Mouse (Mus musculus): ENCODE results near the gene Slc25a41. TPM values are rescaled to one million over a fixed set of nuclear protein-coding genes. Genes with fewer than 3 reads are reported as not detected.

The Slc25a41 gene
- not detected for total RNA-seq (2021)
- long read RNA-seq, experiment 1: 0 reads
- long read RNA-seq, experiment 2: 0 reads

GRCm38 (mm10) chr17:57041554-57041953 lies at the start of gene Slc25a41:
Gene Slc25a41, minus strand, starts transcription at chr17:57041654.
- no peak within 1 kb of the TSS for H3K27ac ChIP-seq
- TF ChIP-seq CTCF (IDR thresholded peaks at IDR 0.05): no peak
- H3K4me3 ChIP-seq: no peak within 1 kb of the TSS
- no peak for DNase-seq (ENCODE audit: extremely low spot score in 1 of 2, low spot score in 2 of 2)
- intact Hi-C loops (cut with DNase I): no loop called here

DNA sequence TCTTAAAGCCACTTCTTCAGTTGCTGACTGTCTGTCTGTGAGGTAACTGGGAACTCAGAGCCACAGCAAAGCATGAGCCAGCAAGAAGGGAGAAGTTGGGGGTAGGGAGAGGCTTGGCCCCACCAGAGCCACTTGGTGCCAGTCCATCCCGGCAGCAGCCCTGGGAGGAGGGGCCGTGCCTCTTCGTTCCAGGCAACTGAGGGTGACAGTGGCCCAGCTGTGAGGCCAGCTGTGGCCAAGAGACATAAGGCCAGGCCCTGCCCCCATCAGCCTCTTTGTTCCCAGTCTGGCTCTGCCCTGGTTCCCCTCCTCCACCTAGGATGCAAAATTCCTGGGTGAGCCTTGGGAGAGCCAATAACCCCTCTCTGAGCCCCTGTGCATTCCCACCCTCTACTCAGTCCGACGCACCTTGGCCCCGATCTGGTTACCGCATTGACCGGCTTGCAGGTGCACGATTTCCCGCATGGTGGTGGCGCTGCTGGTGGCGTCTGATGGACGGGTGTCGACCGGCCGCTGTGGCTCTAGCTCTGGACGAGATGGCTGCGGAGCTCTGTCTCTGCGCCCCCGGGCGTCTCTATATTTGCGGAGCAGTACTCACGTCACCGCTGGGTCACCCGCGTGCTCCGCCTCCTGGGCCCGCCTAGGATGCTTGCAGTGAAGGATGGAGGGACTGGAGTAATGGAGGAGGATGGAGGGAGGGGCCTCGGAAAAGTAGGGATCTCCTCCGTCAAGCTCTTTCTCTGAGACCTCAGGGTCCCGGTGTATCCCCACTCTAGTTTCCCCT lies 45.8 kb upstream of the Slc25a41 start, which contains the start of gene Tubb4a:
Gene Tubb4a (minus strand): TSS at position 734 of the 784 bp plus-strand sequence.
- Histone ChIP-seq H3K4me3 (peak within 1 kb of the TSS; percentile 68), H3K27ac (peak within 1 kb of the TSS; percentile 94)
- peak; percentile 86 to 87 for DNase-seq (ENCODE audit: extremely low spot score in 1 of 2, low spot score in 2 of 2)
- no peak for TF ChIP-seq CTCF (IDR thresholded peaks at IDR 0.05)
- intact Hi-C loops (cut with DNase I): loop anchor here (1.0 kb wide), 1 partner anchor 27 kb away; no protein-coding TSS in a partner anchor

DNA sequence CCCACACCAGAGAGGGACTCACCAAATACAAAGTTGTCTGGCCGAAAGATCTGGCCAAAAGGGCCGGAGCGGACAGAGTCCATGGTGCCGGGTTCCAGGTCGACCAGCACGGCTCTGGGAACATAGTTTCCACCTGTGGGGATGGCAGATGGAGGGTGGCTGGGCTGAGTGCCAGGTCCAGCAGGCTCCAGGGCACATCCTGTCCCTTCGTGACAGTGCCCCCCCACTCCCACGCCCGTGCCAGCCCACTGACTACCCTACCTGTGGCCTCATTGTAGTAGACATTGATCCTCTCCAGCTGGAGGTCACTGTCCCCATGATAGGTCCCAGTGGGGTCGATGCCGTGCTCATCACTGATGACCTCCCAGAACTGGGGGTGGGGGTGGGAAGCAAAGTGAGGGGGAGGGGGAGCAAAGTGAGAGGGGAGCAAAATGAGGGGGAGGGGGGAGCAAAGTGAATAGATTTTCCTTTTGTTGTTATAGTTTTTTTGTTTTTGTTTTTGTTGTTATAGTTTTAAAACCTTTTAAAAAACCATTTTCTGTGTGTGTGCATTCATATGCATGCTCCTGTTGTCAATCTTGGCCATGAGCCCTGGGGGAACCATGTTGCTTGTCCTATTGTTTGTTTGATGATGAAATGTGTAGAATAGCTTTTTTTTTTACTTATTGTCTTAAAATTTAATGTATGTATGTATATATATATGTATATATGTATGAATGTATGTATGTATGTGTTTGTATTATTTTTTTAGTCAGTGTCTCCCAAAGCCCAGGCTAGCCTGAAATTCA lies 44.7 kb upstream of the Slc25a41 start:
- TF ChIP-seq CTCF (IDR thresholded peaks at IDR 0.05): no peak
- DNase-seq (ENCODE audit: extremely low spot score in 1 of 2, low spot score in 2 of 2): peak in 1 of 2 experiments; percentile 32
- Histone ChIP-seq H3K4me3 (peak overlapping the region; percentile 68), H3K27ac (peak overlapping the region; percentile 94)
- intact Hi-C loops (cut with DNase I): no loop called here

GRCm38 (mm10) chr17:57082481-57082880 lies 41.0 kb upstream of the Slc25a41 start:
- intact Hi-C loops (cut with DNase I): no loop called here
- no peak for DNase-seq (ENCODE audit: extremely low spot score in 1 of 2, low spot score in 2 of 2)
- no peak overlapping the region for H3K4me3 ChIP-seq
- TF ChIP-seq CTCF (IDR thresholded peaks at IDR 0.05): no peak
- no peak overlapping the region for H3K27ac ChIP-seq

- H3K4me3 ChIP-seq: no peak overlapping the region
- no peak for TF ChIP-seq CTCF (IDR thresholded peaks at IDR 0.05)
- no peak overlapping the region for H3K27ac ChIP-seq
- DNase-seq (ENCODE audit: extremely low spot score in 1 of 2, low spot score in 2 of 2): no peak
- intact Hi-C loops (cut with DNase I): no loop called here
Measured at GRCm38 (mm10) chr17:57081234-57081842, 39.9 kb upstream of the Slc25a41 start.

- TF ChIP-seq CTCF (IDR thresholded peaks at IDR 0.05): no peak
- Histone ChIP-seq H3K4me3 (no peak overlapping the region), H3K27ac (no peak overlapping the region)
- intact Hi-C loops (cut with DNase I): no loop called here
- no peak for DNase-seq (ENCODE audit: extremely low spot score in 1 of 2, low spot score in 2 of 2)
Measured at GRCm38 (mm10) chr17:57079919-57080318, 38.5 kb upstream of the Slc25a41 start.

GRCm38 (mm10) chr17:57078336-57078735 lies 36.9 kb upstream of the Slc25a41 start, which contains the start of gene Dennd1c:
Gene Dennd1c, minus strand, starts transcription at chr17:57078514.
- Histone ChIP-seq H3K4me3 (no peak within 1 kb of the TSS), H3K27ac (no peak within 1 kb of the TSS)
- DNase-seq (ENCODE audit: extremely low spot score in 1 of 2, low spot score in 2 of 2): no peak
- intact Hi-C loops (cut with DNase I): no loop called here
- no peak for TF ChIP-seq CTCF (IDR thresholded peaks at IDR 0.05)

DNA sequence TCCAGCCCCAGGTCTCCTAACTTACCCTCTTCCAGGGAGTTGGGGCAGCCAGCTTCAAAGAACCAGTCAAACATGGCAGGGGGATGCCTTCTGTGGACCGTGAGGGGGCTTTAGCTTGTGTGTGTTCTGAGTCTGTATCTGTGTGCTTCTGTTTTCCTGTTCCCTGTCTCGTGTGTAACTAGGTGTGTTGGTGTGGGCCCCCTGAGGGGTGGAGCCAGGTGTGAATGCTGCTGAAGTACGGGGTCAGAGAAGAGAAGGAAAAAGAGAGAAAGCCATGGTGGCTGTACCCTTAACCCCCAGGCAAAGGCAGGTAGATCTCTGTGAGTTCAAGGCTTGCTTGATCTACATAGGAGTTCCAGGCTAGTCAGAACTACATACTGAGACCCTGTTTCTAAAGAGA lies 35.5 kb upstream of the Slc25a41 start:
- Histone ChIP-seq H3K27ac (no peak overlapping the region), H3K4me3 (no peak overlapping the region)
- intact Hi-C loops (cut with DNase I): no loop called here
- no peak for DNase-seq (ENCODE audit: extremely low spot score in 1 of 2, low spot score in 2 of 2)
- TF ChIP-seq CTCF (IDR thresholded peaks at IDR 0.05): no peak

- DNase-seq (ENCODE audit: extremely low spot score in 1 of 2, low spot score in 2 of 2): no peak
- intact Hi-C loops (cut with DNase I): no loop called here
- no peak for TF ChIP-seq CTCF (IDR thresholded peaks at IDR 0.05)
- no peak overlapping the region for H3K4me3 ChIP-seq
- no peak overlapping the region for H3K27ac ChIP-seq
Measured at GRCm38 (mm10) chr17:57070699-57071098, 29.2 kb upstream of the Slc25a41 start.

- TF ChIP-seq CTCF (IDR thresholded peaks at IDR 0.05): no peak
- no peak for DNase-seq (ENCODE audit: extremely low spot score in 1 of 2, low spot score in 2 of 2)
- intact Hi-C loops (cut with DNase I): no loop called here
- Histone ChIP-seq H3K27ac (no peak overlapping the region), H3K4me3 (no peak overlapping the region)
Measured at GRCm38 (mm10) chr17:57070272-57070671, 28.8 kb upstream of the Slc25a41 start.

GRCm38 (mm10) chr17:57066908-57067307 lies 25.5 kb upstream of the Slc25a41 start:
- Histone ChIP-seq H3K27ac (no peak overlapping the region), H3K4me3 (no peak overlapping the region)
- no peak for TF ChIP-seq CTCF (IDR thresholded peaks at IDR 0.05)
- no peak for DNase-seq (ENCODE audit: extremely low spot score in 1 of 2, low spot score in 2 of 2)
- intact Hi-C loops (cut with DNase I): no loop called here

GRCm38 (mm10) chr17:57063031-57063430 lies 21.6 kb upstream of the Slc25a41 start:
- DNase-seq (ENCODE audit: extremely low spot score in 1 of 2, low spot score in 2 of 2): no peak
- Histone ChIP-seq H3K27ac (no peak overlapping the region), H3K4me3 (no peak overlapping the region)
- intact Hi-C loops (cut with DNase I): no loop called here
- TF ChIP-seq CTCF (IDR thresholded peaks at IDR 0.05): no peak

Data from left cerebral cortex, adult 2 months (tissue).